Mouse (Mus musculus): ENCODE data around the gene Dapk1.

DNA sequence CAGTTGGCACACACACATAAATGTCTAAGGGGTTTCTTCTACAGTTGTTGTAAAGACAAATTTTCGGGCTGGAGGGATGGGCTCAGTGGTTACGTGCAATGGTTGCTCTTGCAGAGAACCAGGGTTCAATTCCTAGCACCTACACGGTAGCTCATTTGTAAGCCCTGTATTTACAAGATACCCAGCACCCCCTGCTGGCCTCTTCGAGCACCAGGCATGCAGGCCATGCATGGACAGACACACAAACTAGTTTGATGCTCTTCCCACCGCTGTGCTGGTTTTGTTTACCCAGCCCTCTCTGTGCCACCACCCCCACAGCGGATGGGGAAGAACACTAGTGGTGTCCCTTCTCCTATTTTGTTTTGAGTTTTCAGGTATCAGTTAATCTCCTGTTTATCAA lies 138.5 kb downstream of the Dapk1 start:
- TF ChIP-seq CTCF (IDR thresholded peaks at IDR 0.05; ENCODE audit: low read depth) (peak; percentile 44), EP300 (optimal IDR thresholded peaks at IDR 0.05) (no peak)

All from stomach, postnatal 0 days (tissue).